Mouse (Mus musculus) T-helper 2 cell (primary cell): ENCODE data around the gene Rpl27a.

Source experiments
- in situ Hi-C: fragments of 300-600 bp; cut with MboI, MseI; formaldehyde crosslinking; loops from one replicate; pipeline ENCODE4 v1.15.1; 2025; ENCODE audit warnings: high pct_unique_total_duplicates

Rpl27a gene

DNA sequence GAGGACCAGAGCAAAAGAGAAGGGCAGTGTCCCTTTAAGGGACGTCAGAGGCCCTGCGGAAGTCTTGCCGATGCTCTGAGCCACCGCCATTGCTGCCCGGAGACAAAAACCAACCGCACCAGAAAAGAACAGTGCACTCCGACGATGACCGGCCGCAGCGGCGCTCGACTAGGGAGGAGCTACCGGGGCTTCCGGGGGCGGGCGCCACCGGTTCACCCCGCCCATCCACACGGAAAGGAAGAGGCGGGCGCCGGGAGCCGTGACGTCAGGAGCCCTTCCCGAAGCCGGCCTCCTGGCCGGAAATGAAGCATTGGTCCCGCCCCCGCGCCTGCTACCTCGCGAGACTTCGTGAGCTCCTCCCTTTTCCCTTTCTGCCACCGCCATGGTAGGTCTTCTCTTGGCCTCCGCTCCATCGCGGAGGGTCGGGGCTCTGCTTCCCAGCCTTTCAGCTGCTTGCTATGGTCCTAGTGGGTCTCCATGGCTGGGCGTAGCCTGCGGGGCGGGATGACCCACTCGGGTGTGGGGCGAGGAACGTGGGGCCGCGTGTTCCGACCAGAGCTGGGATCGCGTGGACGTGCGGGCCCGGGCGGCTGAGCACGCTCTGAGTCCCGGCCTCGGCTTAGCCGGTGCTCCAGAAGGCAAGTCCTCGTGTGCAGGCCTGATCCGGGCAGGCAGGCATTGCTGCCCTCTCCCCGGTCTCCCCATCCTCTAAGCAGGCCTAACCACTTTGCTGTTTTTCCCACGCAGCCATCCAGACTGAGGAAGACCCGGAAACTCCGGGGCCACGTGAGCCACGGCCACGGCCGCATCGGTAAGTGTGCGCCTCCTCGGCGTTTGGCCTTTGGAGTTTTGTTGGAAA, at the start of gene Rpl27a:
Rpl27a (plus strand) TSS at position 310 of the 859 bp plus-strand sequence.
- in situ Hi-C loops = no loop called here

DNA sequence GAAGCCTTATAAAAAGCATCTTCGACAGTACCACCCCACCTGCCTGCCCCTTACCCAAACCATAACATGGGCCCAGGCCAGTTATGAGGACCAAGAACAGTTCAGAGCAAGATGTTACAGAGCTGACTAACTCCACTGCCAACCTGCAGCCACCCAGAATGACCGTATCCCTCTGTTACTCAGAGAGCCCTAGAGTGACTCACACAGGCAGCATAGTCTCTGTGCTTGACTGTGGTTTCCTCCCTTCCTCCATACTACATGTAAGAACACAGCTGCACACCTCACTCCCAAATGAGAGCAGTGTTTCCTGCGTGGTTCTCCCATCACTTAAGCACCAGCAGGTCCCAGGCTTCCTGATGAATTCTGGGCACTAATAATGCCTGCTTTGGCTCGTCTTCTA, 48.2 kb upstream of the Rpl27a start:
- in situ Hi-C loops = no loop called here

DNA sequence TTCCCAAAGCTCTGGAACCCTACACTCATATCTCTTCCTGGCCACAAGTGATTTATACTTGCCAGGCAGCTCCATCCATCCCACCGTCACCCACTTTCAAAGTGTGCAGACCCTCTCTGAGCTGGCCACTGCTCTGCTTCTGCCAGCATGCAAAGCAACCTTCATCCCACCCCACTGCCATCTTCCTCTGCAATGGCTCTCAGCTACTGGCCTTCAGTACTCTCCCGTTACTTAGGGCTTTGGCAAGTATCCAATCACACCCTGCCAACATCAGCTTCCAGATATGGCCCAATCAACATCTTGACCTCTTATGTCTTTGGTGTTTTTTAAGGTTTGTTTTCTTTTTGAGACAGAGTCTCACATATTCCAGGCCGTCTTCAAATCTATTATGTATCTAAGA, 41.0 kb upstream of the Rpl27a start:
- in situ Hi-C loops = no loop called here

DNA sequence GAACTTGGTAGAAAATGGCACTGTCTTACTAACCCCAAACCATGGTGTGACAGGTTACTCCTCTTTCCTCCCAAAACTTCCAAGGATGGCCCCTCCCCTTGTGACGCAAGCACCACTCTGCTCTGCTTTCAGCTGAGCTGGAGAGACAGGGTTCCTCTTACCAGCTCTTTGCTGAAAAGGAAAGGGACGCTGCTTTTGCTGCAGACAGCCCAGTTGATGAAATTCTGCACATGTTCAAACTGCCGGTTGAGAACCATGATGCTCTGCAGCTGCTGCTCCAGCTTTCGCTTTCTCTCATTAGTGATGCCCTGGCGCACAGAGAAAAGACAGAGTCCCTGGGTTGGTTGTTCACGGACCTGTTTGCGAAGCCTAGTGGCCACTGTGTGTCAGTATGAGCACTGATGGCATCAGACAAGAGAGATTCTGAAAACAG, 38.2 kb upstream of the Rpl27a start:
- in situ Hi-C loops = no loop called here

DNA sequence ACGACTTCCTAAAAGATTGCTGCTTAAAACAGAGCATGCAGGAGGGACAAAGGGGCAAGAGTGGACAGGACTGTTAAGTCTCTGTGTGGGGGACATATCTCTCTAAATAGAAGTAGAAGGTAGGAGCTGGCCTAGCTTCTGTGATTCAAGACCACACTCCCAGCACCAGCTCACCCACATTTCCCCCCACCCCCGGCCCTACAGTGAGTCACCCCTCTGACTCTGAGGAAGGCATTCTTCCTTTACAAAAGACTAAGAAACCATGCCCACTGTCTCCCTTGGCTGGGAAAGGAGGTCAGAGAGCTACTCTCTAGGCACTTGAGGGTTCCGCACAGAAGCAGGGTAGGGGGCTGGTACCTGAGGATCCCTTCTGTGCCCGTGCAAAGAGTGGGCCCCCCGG, 34.7 kb upstream of the Rpl27a start:
- in situ Hi-C loops = no loop called here

DNA sequence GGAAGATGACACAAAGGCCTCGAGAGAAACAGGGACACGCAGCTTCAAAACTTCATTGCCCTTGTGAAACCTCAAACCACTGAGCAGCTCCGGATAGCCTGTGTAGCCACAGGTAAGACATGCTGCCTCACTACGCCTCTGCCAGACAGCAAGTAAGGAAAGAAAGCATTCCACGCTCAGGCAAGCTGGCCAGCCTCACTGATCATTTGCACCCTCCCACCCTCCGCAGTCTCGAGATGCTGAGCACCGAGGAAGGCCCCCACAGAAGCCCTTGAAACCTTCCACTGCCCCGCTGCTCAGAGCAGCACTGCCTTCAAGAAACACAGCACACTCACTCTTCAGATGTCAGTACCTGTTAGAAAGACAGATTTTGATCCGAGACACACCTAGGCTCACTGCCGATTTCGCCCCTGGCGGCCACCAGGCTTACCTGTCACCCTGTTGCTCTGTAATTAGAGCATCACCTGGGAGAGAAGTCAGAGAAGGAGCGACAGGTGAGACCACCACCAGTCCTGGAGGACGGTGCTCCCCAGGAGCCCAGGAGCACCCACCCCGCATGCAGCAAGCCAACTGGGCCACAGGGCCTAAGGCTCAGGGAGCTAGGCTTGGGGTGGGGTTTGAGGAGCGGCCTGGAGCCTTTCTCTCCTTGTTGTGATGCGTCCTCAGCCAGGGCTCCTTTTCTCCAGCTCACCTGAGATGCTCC, 26.2 kb upstream of the Rpl27a start:
- in situ Hi-C loops = no loop called here

DNA sequence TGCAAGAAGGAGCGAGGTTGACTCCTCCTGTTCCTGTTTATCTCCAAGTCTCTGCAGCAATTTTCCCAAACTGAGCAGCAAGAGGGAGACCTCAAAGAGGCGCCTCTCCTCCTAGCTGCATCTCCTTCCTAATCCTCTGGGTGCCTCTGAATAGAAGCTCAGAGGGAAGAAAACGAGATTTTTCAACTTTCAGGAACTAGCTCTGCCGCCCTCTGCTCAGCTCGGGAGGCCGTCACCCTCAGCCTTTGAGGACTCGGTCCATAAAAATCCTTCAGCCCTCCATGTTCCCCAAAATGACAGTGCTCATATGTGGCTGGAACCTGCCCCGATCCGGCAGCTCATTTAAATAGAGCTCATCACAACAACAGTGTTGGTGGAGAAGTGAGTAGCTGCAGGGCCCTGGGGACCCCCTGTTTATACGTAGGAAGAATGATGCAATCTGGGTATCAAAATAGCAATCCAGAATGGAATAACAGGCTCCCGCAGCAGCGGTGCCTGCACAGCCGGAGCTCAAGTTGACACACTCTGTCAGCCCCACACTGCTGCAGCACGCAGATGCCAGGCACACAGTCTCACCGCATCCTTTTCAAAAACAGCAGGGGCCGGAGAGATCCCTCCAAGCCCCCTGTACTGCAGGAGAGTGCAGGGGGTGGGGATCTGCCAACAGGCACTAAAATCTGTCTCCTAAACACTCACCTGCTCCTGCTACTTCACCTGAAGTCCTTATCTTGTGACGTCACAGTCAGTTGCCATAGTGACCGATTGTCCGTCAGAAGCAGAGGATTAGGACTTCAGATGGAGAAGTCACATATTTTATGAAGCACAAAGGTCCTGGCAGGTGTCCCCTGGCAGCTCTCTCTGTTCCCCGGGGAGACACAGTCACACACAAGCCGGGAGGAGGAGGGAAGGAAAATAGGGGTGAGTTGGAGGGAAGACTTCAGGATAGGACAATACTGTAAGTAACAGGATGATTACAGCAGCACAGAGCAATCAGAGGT, 25.3 kb upstream of the Rpl27a start:
- in situ Hi-C loops = no loop called here

DNA sequence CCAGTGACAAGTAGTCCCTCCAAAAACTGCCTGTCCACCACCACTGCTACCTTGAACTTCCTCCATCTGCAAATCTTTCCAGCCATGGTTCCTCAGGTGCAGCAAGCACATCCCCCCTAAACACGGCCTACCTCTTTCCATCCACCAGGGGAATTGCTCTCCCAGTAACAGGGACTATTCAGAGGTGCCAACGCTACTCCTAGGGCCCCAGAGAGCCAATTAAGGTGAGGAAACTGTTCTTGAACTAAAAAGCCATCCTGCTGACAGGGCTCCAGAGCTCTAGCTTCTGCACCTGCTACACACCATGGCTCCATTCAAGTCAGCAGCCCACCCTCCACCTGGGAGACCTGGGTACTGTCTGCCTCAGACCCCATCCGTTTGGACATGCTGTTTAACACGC, 21.4 kb upstream of the Rpl27a start:
- in situ Hi-C loops = no loop called here

DNA sequence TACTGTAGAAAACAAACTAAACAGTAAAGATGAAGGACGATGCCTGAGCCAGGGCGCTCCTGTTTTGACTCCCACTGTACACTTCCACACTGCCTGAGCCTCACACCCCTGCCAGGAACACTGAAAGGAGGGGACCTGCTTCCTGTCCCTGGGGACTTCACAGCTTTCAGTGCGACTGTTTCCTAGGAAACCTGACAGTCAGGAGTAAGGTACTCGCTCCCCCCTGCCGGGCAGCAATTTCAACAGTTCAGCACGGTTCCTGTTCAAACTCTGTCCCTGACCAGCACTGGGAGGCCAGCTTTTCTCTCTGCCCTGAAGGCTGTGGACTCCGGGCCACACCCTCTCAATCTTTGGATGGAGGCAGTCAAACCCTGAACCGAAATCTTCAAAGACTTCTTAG, 11.8 kb upstream of the Rpl27a start:
- in situ Hi-C loops = no loop called here

DNA sequence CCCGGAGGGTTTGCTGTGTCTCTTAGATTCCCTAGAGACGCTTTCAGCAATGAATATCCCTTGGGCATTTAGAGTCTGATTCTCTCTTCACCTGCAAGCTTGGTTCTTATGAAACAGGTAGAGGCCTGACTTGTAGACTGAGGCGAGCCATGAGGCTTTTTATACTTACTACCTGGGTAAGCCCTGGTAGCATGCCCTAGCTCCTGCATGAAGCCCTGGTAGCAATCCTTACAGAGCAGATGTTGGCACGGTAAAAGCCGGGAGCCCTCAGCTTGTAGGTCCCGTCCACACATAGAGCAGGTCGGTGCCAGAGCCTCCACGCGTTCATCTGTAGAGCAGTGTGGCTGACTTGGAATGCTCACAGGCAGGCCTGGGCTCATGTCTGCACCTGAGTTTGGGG, 11.4 kb upstream of the Rpl27a start:
- in situ Hi-C loops = no loop called here

DNA sequence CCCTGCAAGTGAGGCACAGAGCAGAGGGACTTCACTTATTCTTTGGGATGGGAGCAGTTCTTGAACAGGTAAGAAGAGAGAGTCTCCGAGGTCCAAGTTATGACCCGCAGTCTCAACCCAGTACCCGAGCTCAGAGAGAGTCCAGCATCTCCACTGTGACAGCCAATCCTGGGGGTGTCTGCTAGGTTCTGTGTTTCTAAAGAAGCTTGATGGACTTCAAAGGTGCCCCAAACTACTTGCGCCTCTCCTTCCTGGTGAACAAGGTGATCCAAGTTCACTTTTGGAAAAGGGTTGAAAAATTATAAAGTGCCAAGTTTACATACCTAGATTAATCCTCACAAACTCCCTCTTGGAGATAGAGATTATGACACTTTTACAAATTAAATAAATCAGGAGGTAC, 10.9 kb upstream of the Rpl27a start, which contains the start of gene Trim66:
Trim66 (minus strand) TSS at position 101 of the 400 bp plus-strand sequence.
- in situ Hi-C loops = no loop called here

DNA sequence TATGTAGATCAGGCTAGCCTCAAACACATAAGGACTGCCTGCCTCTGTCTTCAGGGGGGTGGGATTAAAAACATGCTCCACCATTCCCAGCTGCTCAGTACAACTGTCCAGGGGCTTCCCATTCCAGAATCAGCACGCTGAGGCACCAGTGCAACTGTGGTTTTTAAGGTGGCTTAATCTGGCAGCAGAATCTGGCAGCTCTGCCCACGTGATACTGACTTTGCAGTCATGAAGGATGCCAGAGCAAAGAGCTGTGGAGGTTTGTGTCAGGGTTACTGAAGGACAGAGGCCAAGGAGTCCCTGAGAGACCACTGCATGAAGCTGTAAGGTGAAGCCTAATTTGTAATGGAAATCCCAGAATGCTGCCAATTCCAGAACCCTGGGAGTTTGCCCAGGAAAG, 8.1 kb upstream of the Rpl27a start:
- in situ Hi-C loops = no loop called here

DNA sequence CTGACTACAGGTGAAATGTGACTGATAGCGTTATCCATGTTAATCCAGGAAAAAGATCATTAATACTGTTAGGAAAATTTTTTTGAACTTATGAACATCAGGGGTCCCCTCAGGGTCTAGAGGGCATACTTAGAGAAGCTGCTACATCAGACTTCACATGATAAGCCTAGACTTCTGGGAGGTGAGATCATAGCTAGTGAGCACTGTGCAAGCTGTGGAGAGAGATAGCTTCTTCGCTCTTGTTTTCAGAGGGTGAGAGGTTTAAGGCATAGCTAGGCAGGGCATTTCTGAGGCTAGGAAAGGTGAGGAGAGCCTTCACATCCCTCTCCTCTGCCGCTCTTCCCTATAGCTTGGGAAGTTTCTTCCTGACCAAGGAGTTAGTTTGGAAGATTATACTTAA, 7.1 kb upstream of the Rpl27a start:
- in situ Hi-C loops = no loop called here

DNA sequence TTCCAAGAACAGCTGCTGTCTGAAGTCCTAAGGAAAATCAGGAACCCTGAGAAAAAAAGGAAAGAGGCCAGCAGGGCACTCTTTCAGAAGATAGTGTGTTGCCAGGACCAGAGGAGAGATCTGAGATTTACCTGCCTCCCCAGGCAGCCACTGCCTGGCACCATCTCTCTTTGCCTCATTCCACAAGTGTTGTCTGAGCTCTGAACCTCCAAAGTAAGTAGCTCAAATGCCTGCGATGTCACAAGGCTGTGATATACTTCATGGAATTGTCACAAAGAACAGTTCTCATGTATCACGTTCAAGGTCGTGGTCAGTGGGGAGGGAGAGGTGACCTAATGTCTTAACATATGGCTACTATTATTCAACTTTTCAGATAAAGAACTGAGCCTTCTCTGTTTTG, 2.4 kb upstream of the Rpl27a start:
- in situ Hi-C loops = no loop called here

DNA sequence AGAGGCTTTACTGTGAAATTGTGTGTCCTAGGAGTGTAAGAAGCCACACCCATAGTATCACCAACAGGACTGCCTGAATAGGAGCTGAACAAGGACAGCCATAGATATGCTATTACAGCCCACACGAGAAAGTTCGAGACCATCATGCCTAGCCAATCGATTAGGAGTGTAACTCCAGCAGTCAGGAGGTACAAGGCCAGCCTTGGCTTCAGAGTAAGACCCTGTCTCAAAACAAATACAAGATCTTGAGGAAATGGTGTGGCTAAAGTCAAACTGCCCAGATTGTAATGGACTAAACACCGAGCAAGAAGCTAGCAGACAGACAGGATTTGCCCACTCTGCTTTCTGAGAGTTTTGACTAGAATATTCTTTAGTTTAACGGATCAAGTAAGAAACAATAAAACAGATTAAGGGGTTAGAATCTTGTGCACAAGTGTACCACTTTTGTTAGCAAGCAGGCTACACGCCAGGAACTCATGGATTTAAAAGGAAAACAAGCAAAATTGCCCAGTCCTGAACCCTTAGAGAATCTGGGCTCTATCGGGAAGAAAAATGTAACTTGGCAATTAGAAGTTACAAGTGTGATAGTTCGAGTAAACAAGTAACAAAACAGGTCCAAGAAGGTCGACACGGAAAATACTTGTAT, 788 bp upstream of the Rpl27a start:
- in situ Hi-C loops = no loop called here

DNA sequence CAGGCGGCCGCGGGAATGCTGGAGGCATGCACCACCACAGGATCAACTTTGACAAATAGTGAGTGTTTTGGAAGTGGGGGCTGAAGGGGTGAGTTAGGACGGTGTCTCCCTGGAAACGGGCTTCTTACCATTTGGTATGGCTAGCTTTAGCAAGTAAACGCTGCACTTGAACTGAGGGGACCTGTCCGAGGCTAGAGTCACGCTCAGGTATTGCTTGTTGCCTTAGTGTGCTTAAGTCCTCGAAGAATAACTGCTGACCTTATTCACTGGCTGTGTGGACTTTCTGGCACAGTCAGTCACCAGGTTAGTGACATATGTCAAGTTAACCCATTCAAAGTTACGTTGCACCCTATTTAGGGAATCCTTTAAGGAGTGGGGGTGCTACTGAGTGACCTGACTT, 989 bp downstream of the Rpl27a start:
- in situ Hi-C loops = no loop called here

DNA sequence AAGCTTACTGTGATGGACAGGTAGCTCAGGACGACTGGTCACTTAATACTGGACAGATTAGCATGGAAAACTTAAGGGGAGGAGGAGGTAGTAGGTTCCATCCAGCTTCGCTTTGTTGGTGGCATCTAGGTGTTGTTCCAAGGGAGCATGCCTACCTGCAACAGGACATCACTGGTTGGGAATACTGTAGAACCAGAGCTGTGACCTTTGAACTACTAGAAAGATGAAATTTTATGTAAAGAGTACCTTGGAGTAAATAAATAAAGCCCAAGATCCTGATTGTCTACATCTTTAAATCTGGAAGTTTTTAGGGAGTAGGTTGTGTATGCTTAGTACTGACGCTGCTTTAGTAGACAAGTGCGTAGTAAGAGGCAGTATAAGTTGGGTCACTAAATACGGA, 3.1 kb downstream of the Rpl27a start:
- in situ Hi-C loops = no loop called here

DNA sequence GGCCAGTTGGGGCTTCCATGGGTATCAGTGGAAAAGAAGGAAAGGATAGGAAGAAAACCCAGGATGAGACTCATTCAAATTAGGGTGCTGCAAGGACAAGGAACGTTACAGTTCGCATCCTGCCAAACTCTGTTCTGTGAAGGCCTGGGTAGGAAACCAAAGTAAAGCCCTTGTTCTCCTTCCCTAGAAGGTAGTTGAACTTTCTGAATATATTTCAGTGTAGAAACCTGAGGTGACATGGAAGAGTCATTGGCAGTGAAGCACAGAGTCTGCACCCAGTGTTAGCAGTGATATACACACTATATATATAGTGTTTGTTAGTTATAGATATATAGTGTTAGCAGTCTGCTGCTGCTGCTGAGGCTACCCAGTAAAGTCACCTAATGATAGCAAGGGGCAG, 4.4 kb downstream of the Rpl27a start:
- in situ Hi-C loops = no loop called here

DNA sequence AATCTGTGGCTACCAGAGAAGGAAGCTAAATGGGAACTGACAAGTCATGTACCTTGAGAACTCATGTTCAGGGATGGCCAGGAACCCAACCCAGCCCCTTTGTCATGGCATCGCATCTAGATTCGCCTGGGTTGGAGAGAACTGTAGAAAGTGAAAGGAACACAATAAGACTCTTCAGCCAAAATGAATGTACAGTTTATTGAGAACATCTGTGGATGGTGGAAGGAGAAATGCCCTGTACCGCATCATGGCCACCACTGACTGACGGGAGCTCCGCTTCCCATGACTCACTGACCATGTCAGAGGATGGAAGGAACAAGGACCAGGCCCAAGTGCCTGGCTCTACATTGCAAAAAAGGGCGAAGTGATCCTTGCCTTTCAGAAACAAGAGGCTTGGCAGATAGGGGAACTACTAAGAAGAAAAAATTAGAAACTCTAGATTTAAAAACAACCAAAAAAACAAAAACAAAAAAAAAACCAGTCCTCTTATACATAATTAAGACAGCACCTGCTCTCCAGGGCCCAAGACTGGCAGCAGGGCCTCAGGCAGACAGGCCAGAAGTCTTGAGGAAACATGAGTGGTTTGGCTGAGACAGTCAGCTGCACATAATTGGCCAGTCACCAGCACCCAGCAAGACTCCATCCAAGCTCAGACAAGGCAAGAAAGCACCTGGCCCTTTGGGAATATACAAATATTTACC, 4.9 kb downstream of the Rpl27a start:
- in situ Hi-C loops = no loop called here

DNA sequence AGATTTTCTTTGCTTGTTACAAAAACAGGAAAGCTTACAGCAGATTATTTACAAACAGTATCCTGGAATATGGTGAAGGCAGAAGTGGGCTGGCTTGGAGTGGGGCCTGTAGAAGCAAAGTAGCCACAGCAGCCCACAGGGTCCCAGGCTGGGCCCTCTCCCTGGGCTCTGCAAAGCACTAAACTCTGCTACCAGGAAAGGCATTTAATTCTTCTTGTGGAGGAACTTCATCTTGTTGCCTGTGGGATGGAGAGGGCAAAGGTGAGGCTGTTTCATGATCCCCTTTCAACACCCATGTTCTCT, 5.4 kb downstream of the Rpl27a start:
- in situ Hi-C loops = no loop called here

DNA sequence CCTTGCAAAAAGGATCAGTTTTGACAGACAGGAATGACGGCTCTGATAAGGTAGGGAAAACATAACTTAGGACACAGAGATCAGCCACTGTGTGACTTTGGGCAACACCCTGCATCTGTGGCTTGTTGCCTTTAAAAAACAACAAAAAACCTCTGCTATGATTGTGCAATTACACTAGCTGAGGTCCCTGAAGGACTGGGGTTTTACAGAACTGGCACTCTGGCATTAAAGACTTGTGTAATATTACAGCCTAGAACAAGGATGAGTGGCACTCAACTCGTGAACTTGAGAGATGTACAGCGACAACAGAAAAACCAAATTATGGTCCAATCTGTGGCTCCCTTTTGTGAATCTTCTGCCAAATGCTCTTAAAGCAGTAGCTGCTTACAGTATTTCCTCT, 5.8 kb downstream of the Rpl27a start:
- in situ Hi-C loops = no loop called here
